ENCODE assay signal across 18 mouse cellular contexts in the genomic region with DNA sequence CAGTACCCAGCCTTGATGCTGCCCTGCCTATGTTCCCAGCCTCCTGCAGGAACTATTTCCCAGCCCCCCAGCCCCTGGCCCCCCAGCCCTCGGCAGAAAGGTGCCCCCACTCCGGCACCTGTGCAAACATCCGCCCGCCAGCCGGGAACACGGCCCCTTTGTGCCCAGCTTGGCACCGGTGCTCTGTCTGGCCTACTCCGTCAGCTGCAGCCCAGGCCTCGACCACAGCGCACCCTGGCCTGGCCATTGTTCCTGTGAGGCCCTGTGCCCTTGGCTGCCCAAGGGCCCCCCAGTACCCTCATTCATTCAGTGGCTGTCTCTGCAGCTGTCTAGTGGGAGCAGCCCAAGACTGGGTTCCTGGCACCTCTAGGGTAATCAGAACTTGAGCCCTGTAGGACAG.
DNase-seq lines count a peak whose midpoint lies in the region; ATAC-seq and TF ChIP-seq lines count a peak whose summit lies in the region.
"Had no signal": no experiment of that assay in that cellular context is flagged by ENCODE, and none has a peak within 500 bp of the region (broad histone marks: within the 10 kb centered on the region; RNA-seq: fewer than 3 reads in every experiment).

No protein-coding gene starts in this region.

- H3K4me2 ChIP-seq in lung, embryonic 14.5 days: no peak overlapping the region
- H3K4me2 ChIP-seq: liver, embryonic 12.5 days; midbrain, embryonic 11.5 days had no signal

- 0 out of 2 replicates have a peak, but pooled peaks have one; percentile 35 for ATAC-seq in lung, embryonic 14.5 days (ENCODE audit: insufficient read depth)
- ATAC-seq: liver, embryonic 12.5 days; Patski had no signal

- H3K27me3 ChIP-seq in lung, embryonic 14.5 days (ENCODE audit: insufficient read depth, low read length): no peaks in the 10 kb centered on the region
- peaks cover 6% of the 10 kb centered on the region; the same call in 1 of the 2 replicates for H3K27me3 ChIP-seq in limb, embryonic 10.5 days (ENCODE audit: low read depth, poor library complexity, severe bottlenecking)
- H3K27me3 ChIP-seq: Patski had no signal

- H3K4me1 ChIP-seq in lung, embryonic 14.5 days (ENCODE audit: insufficient read depth): no peaks in the 10 kb centered on the region
- peaks cover 13% of the 10 kb centered on the region; the same call in 1 of the 2 replicates for H3K4me1 ChIP-seq in limb, embryonic 10.5 days
- H3K4me1 ChIP-seq: liver, embryonic 12.5 days had no signal

- H3K27ac ChIP-seq in lung, embryonic 14.5 days (ENCODE audit: low read depth): peak overlapping the region; percentile 67; the same call in 1 of the 2 replicates
- H3K27ac ChIP-seq in limb, embryonic 10.5 days: peak overlapping the region; percentile 54; the same call in 1 of the 2 replicates
- H3K27ac ChIP-seq: liver, embryonic 12.5 days had no signal

- H3K4me3 ChIP-seq in lung, embryonic 14.5 days (ENCODE audit: low read depth, low read length): no peak overlapping the region
- H3K4me3 ChIP-seq in limb, embryonic 10.5 days: no peak overlapping the region
- H3K4me3 ChIP-seq: liver, embryonic 12.5 days had no signal

- 61% methylated on average over 10 of the region's 10 CpGs for WGBS in lung, embryonic 14.5 days
- 90% methylated on average over 10 of the region's 10 CpGs for WGBS in limb, embryonic 10.5 days

- H3K9me3 ChIP-seq in lung, embryonic 14.5 days (ENCODE audit: low read depth, low read length): no peaks in the 10 kb centered on the region
- H3K9me3 ChIP-seq in limb, embryonic 10.5 days (replicated peaks): no peaks in the 10 kb centered on the region
- H3K9me3 ChIP-seq: liver, embryonic 12.5 days had no signal

- no peak for TF ChIP-seq CTCF in lung, embryonic 14.5 days (IDR thresholded peaks at IDR 0.05; ENCODE audit: low read depth)

- peak; percentile 85 for DNase-seq in heart, adult 11 months
- DNase-seq in heart, postnatal 14 days: no peak
- peak; percentile 23 for DNase-seq in lung, embryonic 14.5 days
- DNase-seq in lung, postnatal 4 days: no peak
- peak; percentile 9 for DNase-seq in Muller cell, postnatal 12 days (ENCODE audit: inconsistent ontology term)
- no peak for DNase-seq in limb, embryonic 10.5 days (ENCODE audit: low spot score)
- no peak for DNase-seq in spleen, postnatal 14 days (ENCODE audit: low spot score in 2 of 2)
- DNase-seq: cerebellum, adult 11 months; cerebellum, postnatal 36 days; heart, adult 18-20 months; heart, postnatal 10 days; kidney, adult 8-10 months; kidney, postnatal 36 days; right cerebral cortex, postnatal 25 days; thymus, postnatal 14 days had no signal

- no peaks in the 10 kb centered on the region for H3K36me3 ChIP-seq in lung, embryonic 14.5 days (ENCODE audit: insufficient read depth)
- no peaks in the 10 kb centered on the region for H3K36me3 ChIP-seq in limb, embryonic 10.5 days
- H3K36me3 ChIP-seq: liver, embryonic 12.5 days had no signal

- intact Hi-C loops in heart, postnatal 14 days (cut with DNase I): no loop called here

- H3K9ac ChIP-seq in lung, embryonic 14.5 days: no peak overlapping the region
- H3K9ac ChIP-seq: liver, embryonic 12.5 days had no signal

Comparison
In these comparisons a context has a peak if more than half of its experiments do, and no peak if none do; other contexts are left out.
1. DNase-seq: peak in heart, adult 11 months (single experiment), lung, embryonic 14.5 days (single experiment) and Muller cell, postnatal 12 days (single experiment); none in heart, postnatal 14 days (0 of 2), lung, postnatal 4 days (0 of 2), limb, embryonic 10.5 days (single experiment) and spleen, postnatal 14 days (0 of 2).